Mouse (Mus musculus): ENCODE measurements around the gene Iqgap2.

Iqgap2 gene

GRCm38 (mm10) chr13:95595411-95595810 is 296.3 kb downstream of the Iqgap2 start:
- no peak for DNase-seq (ENCODE audit: extremely low spot score, low read depth, low spot score)

GRCm38 (mm10) chr13:95592860-95593259 is 298.9 kb downstream of the Iqgap2 start:
- no peak for DNase-seq (ENCODE audit: extremely low spot score, low read depth, low spot score)

DNA sequence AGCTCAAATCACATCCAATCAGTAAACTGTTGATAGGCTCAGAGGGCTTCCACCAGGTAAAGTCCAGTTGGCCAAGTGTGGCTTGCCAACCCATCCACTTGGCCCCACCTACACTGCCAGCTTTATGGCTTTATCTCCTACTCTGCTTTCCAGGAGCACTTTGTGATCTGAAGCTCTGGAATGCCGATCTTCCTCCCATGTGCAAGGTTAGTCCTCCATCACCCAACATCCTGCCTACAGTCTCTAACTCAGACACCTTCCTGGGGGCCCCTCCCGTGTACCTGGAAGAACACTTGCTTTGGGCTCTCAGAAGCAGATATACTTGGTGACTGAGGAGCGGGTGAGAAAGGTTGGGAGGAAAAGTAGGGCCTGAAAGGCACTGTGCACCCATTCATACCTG is 300.1 kb downstream of the Iqgap2 start:
- no peak for DNase-seq (ENCODE audit: extremely low spot score, low read depth, low spot score)

DNA sequence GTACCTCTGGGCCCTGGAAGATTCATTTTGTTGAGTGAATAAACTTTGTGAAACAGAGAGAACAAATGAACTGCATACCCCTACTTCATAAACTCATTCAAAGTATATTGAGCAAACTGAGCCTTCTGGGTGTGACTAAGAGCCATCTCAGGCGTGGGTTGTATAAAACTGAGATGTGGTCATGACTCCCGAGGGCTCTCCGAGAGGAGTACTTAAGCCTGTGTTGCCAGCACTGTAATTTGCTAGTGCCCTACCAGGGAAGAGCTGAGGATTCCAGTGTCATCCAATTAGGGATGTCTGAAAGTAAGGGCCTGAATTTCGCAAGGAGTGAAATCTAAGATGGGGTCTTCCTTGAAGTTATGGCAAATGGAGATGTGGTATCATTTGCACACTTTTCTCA is 304.1 kb downstream of the Iqgap2 start:
- DNase-seq (ENCODE audit: extremely low spot score, low read depth, low spot score) = no peak

- DNase-seq (ENCODE audit: extremely low spot score, low read depth, low spot score) = no peak
Observed at GRCm38 (mm10) chr13:95584898-95585297, 306.8 kb downstream of the Iqgap2 start.

GRCm38 (mm10) chr13:95583237-95584189 is 308.2 kb downstream of the Iqgap2 start:
- DNase-seq (ENCODE audit: extremely low spot score, low read depth, low spot score) = no peak

GRCm38 (mm10) chr13:95581850-95582249 is 309.9 kb downstream of the Iqgap2 start:
- DNase-seq (ENCODE audit: extremely low spot score, low read depth, low spot score) = no peak

- DNase-seq (ENCODE audit: extremely low spot score, low read depth, low spot score) = no peak
Observed at GRCm38 (mm10) chr13:95578016-95578697, 313.6 kb downstream of the Iqgap2 start.

Measured in hindlimb bud, embryonic 11.5 days (tissue).